Mouse (Mus musculus): ENCODE measurements at regions not wholly inside any gene's neighbourhood (a gene's known extent, or its start where the extent isn't known, plus 50 kb on each side); places are given as distances from the start of the nearest gene placed in this dataset.

DNA sequence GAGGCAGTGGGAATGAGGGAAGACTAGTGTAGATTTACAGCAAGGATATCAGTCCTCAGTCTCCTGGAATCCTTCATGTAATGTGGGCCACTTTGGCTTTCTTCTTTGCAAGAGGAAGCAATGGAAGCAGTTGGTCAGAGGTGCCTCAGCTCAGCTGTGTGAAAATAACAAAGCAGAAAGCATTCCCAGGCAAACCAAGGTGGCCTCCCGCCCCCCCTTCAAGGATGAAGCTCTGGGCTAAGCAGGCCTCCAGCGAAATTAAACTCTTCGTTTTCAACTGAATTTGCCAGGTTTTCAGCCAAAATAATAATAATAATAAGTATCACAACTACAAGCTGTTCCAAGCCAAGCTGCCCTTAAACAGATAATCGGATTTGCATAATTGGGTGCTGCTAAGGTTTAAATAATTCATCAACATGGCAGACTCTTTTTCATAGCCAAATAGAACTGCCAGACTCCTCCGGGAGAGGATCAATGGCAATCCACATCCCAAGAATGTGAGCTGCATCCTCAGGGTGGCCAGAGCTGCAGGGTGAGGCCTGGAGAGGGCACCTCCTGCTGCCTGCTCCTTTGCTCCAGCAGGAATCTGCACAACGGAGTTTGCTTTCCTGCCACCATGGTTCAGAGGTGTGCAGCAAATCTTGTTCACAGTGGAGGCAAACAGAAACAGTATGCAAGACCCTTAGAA, 585.9 kb downstream of the Cdk5rap2 start:
- TF ChIP-seq CTCF (conservative IDR thresholded peaks at IDR 0.05; ENCODE audit: low read length) (no peak), POU5F1 (IDR thresholded peaks at IDR 0.05; ENCODE audit: borderline replicate concordance, low read length) (no peak), NANOG (IDR thresholded peaks at IDR 0.05; ENCODE audit: borderline replicate concordance, low read length) (no peak)

All from E14TG2a.4 (cell line).